Mouse (Mus musculus) kidney, adult 2 months (tissue): Measurements from ENCODE around the gene Parp14.

Source experiments
- CTCF ChIP-seq: fragments of 200-500 bp; conservative IDR thresholded peaks from 2 replicates; pipeline ENCODE4 v1.5.1; 2011; ENCODE audit warnings: low read depth, mild to moderate bottlenecking, control low read depth, low read length, moderate library complexity, mixed read lengths; ENCODE audit not compliant: insufficient read depth, insufficient read length
- POLR2A ChIP-seq: fragments of 200-500 bp; IDR thresholded peaks from one replicate; pipeline ENCODE4 v1.6.1; 2011; ENCODE audit warnings: low read depth, low read length, control low read depth

- TF ChIP-seq POLR2A (no peak), CTCF (no peak)
Observed at GRCm38 (mm10) chr16:35867726-35868125, 3.6 kb downstream of the Parp14 start.
